Mouse (Mus musculus) left cerebral cortex, postnatal 10 days (tissue): ENCODE measurements around the gene Mettl11b. TPM values are rescaled to one million over a fixed set of nuclear protein-coding genes. Genes with fewer than 3 reads are reported as not detected.

Source experiments
- DNase-seq, 2 experiments: peaks; one replicate each; pipeline ENCODE4 v3.0.0; 2021 to 2022; ENCODE audit warnings: low spot score in 2 of 2, mixed read lengths in 1 of 2; ENCODE audit errors: extremely low spot score in 1 of 2
- intact Hi-C: fragments of 180-260 bp; cut with DNase I; formaldehyde crosslinking; loops from one replicate; pipeline ENCODE4 v1.15.1; 2025
- total RNA-seq, 2 experiments: library from RNA; stranded (reverse); gene quantifications; 2 replicates each; pipeline ENCODE4 v1.2.3; 2021

The Mettl11b gene
- total RNA-seq, 2 experiments from 2014 or later, result 0.79 TPM

DNA sequence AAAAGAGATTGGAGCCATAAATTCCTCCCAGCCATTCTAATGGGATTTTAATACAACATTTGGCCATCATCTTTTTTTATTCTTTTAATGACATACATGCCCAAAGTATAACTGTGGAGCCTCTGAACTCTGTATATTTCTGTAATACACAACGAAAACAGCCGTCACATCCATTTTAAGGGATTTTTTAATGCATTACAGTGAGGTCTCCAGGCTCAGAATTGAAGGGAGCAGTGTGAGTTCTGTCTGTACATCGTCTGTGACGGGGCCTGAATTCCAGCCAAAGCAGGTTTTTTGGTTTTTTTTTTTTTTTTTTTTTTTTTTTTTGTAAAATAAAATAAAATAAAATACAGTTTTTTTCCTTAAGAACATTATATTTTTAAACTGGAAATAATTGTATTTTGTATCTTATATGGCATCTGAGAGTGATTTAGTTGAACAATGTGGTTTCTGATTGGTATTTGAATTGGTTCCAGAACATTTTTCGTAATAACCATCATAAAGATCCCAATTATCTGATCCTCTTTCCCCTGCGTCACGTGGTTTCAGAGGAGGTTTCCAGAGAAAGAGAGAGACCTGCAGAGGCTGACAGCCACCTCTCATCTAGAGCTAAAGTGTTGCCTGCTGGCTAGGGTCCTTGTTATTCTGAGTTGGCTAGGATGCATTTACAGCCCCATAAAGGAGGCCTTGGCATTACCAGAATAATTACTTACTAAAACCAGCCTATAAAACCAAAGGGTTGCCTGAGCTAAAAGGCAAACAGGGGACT lies 67.1 kb downstream of the Mettl11b start:
- intact Hi-C loops, result no loop called here
- DNase-seq, result no peak

DNA sequence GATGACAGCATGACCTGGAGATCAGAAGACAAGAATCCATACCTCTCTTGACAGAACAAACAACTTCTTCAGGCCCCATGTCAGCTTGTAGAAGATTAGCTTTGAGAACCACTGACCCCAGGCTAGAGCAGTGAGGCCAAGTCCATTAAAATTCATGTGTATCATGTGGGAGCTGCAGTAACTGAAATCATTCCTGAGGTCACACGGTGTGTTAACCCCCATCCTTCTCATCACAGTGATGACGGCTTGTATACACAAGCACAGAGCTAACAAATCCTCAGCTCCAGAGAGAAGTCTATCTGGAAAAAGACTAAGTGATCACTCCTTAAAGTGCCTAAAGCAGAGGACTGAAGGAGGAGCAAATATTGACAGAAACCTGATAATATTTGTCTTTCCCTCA lies 68.0 kb downstream of the Mettl11b start:
- DNase-seq, result no peak
- intact Hi-C loops, result no loop called here

DNA sequence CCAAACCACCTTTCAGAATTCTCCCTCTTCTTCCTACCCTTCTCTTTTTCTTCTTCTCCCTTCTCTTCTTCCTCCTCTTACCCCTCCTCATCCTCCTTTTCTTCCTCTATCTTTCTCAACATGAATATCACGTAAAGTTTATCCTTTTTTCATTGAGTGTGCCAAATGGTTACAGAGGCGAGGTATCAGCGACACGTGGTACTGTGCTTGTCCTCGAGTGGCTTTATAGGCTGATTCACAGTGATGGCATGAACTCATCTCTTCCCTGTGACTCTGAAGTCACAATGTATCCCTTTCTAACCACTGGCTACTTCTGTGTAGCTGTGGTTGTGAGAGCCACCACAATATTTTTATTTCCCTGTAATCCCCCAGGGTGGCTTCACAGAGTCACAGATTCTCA lies 68.6 kb downstream of the Mettl11b start:
- no peak for DNase-seq
- intact Hi-C loops, result no loop called here

Other genes starting within 250 kb of the Mettl11b start
- 100 to 1,000 TPM; 261 to 274 TPM for gene Kifap3, start 54.4 kb upstream of the Mettl11b start, total RNA-seq
- 10 to 100 TPM; 21.4 to 22.7 TPM for gene Scyl3, start 203.9 kb upstream of the Mettl11b start, total RNA-seq